8 mouse cellular contexts compared by ENCODE assay signal in the genomic region with DNA sequence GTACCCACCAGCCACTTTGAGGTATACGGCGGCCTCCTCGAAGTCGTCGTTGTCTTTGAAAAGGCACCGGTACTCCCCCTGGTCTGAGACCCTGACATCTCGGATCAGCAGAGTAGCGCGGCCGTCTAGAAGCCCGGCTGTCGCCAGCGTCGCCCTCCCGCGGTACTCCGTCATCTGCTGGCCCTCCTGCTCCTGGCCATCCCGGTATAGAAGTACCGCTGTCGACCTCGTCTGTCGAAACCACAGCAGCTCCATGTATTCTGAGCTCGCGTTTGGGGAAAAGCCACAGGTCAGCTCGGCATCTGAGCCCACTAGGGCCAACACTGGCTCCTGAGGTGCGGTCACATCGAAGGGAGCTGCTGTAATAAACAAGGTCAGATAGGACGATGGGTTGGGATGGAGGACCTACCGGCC. TPM values are rescaled to one million over a fixed set of nuclear protein-coding genes. Genes with fewer than 3 reads are reported as not detected.
DNase-seq lines count a peak whose midpoint lies in the region; ATAC-seq and TF ChIP-seq lines count a peak whose summit lies in the region.

No protein-coding gene starts in this region.

- WGBS in forebrain, embryonic 14.5 days = under 1% methylated on average over 29 of the region's 29 CpGs
- under 1% methylated on average over 29 of the region's 29 CpGs for WGBS in lung, adult 2 months
- WGBS in neural tube, embryonic 15.5 days = under 1% methylated on average over 29 of the region's 29 CpGs

- H3K9ac ChIP-seq in forebrain, embryonic 14.5 days (ENCODE audit: low read length) = peak overlapping the region; percentile 68
- peak overlapping the region; percentile 60 for H3K9ac ChIP-seq in neural tube, embryonic 15.5 days (replicated peaks)

- peak; percentile 11 to 17 for DNase-seq in thymus, adult 18-20 months
- DNase-seq in thymus, postnatal 0 days (ENCODE audit: low spot score) = no peak
- peak; percentile 49 for DNase-seq in cerebellum, adult 11 months
- peak; percentile 43 for DNase-seq in forebrain, embryonic 14.5 days (ENCODE audit: low spot score)
- DNase-seq in lung, adult 2 months = peak; percentile 41
- DNase-seq in ovary, adult 18-20 months (ENCODE audit: low spot score) = no peak

- no peak for TF ChIP-seq CTCF in lung, adult 2 months (IDR thresholded peaks at IDR 0.05; ENCODE audit: insufficient read depth, low read length)

- ATAC-seq in forebrain, embryonic 14.5 days = peak; percentile 54; the same call in 1 of the 2 replicates
- peak; percentile 42 for ATAC-seq in inflammation-experienced regulatory T-cells, adult 6 months
- ATAC-seq in neural tube, embryonic 15.5 days (ENCODE audit: low FRiP score) = peak; percentile 57; the same call in 1 of the 2 replicates

- H3K9me3 ChIP-seq in forebrain, embryonic 14.5 days (replicated peaks; ENCODE audit: control insufficient read depth, low read length) = no peaks in the 10 kb centered on the region
- no peaks in the 10 kb centered on the region for H3K9me3 ChIP-seq in neural tube, embryonic 15.5 days (replicated peaks)

- no peak overlapping the region for H3K27ac ChIP-seq in forebrain, embryonic 14.5 days (ENCODE audit: low read depth, low read length)
- H3K27ac ChIP-seq in neural tube, embryonic 15.5 days (replicated peaks) = no peak overlapping the region

- no peaks in the 10 kb centered on the region for H3K36me3 ChIP-seq in forebrain, embryonic 14.5 days (ENCODE audit: control insufficient read depth, insufficient read depth, low read length)
- H3K36me3 ChIP-seq in neural tube, embryonic 15.5 days = no peaks in the 10 kb centered on the region

- peaks cover 10% of the 10 kb centered on the region; the same call in 1 of the 2 replicates for H3K4me1 ChIP-seq in forebrain, embryonic 14.5 days (ENCODE audit: control insufficient read depth, insufficient read depth, low read length)
- peaks cover 3% of the 10 kb centered on the region; the same call in 1 of the 2 replicates for H3K4me1 ChIP-seq in lung, adult 2 months (ENCODE audit: control insufficient read depth, insufficient read depth, low read length)
- H3K4me1 ChIP-seq in neural tube, embryonic 15.5 days = peaks cover 18% of the 10 kb centered on the region

- peak overlapping the region; percentile 54 for H3K4me3 ChIP-seq in forebrain, embryonic 14.5 days (ENCODE audit: low read depth, low read length)
- peak overlapping the region; percentile 83 for H3K4me3 ChIP-seq in lung, adult 2 months (replicated peaks; ENCODE audit: extremely low read depth, low read depth, low read length)
- H3K4me3 ChIP-seq in neural tube, embryonic 15.5 days (replicated peaks) = peak overlapping the region; percentile 64

- H3K4me2 ChIP-seq in forebrain, embryonic 14.5 days (ENCODE audit: low read length) = peak overlapping the region; percentile 76
- H3K4me2 ChIP-seq in neural tube, embryonic 15.5 days = peak overlapping the region; percentile 83

- H3K27me3 ChIP-seq in forebrain, embryonic 14.5 days (replicated peaks; ENCODE audit: control insufficient read depth, insufficient read depth, low read length) = no peaks in the 10 kb centered on the region
- peaks cover 10% of the 10 kb centered on the region for H3K27me3 ChIP-seq in neural tube, embryonic 15.5 days (replicated peaks)

- TF ChIP-seq POLR2A in lung, adult 2 months (IDR thresholded peaks at IDR 0.05; ENCODE audit: borderline replicate concordance, extremely low read depth, low read depth, low read length) = no peak

RNA-seq across cellular contexts. Expression of gene Btn1a1, which starts 1.5 kb away (rescaled TPM):
- polyA plus RNA-seq in thymus, postnatal 0 days (2015; fragmentation: Nextera tagmentation; extraction: Ambion mirVana) = 0.17 and 0.27 TPM in 2 replicates
- 0.22 TPM in 1 of 2 replicates, not detected in the other for polyA plus RNA-seq in forebrain, embryonic 14.5 days (2014; fragmentation: Nextera tagmentation; extraction: Ambion mirVana)
- not detected for polyA plus RNA-seq in inflammation-experienced regulatory T-cells, adult 6 months (2017; shearing (Covaris generic))
- polyA plus RNA-seq in lung, adult 2 months (2012; rRNA removed) = not detected in 2 replicates
- polyA plus RNA-seq in neural tube, embryonic 15.5 days (2015; fragmentation: Nextera tagmentation; extraction: Ambion mirVana) = 0.15 TPM in 1 of 2 replicates, not detected in the other

RNA-seq across cellular contexts. Expression of gene Btn2a2, which starts 24.4 kb away (rescaled TPM):
- polyA plus RNA-seq in thymus, postnatal 0 days (2015; fragmentation: Nextera tagmentation; extraction: Ambion mirVana) = 0.65 and 0.85 TPM in 2 replicates
- polyA plus RNA-seq in forebrain, embryonic 14.5 days (2014; fragmentation: Nextera tagmentation; extraction: Ambion mirVana) = 0.10 TPM in 1 of 2 replicates, not detected in the other
- polyA plus RNA-seq in inflammation-experienced regulatory T-cells, adult 6 months (2017; shearing (Covaris generic)) = not detected
- not detected in 2 replicates for polyA plus RNA-seq in lung, adult 2 months (2012; rRNA removed)
- polyA plus RNA-seq in neural tube, embryonic 15.5 days (2015; fragmentation: Nextera tagmentation; extraction: Ambion mirVana) = 0.14 and 0.22 TPM in 2 replicates

RNA-seq across cellular contexts. Expression of gene Abt1, which starts 40.6 kb away (rescaled TPM):
- polyA plus RNA-seq in thymus, postnatal 0 days (2015; fragmentation: Nextera tagmentation; extraction: Ambion mirVana) = 13.8 and 15.1 TPM in 2 replicates
- 12.9 and 13.8 TPM in 2 replicates for polyA plus RNA-seq in forebrain, embryonic 14.5 days (2014; fragmentation: Nextera tagmentation; extraction: Ambion mirVana)
- polyA plus RNA-seq in inflammation-experienced regulatory T-cells, adult 6 months (2017; shearing (Covaris generic)) = 10 to 100 TPM; 11.3 to 13.4 (median 12.2) TPM
- polyA plus RNA-seq in lung, adult 2 months (2012; rRNA removed) = 2.7 and 3.3 TPM in 2 replicates
- 9.3 and 10.3 TPM in 2 replicates for polyA plus RNA-seq in neural tube, embryonic 15.5 days (2015; fragmentation: Nextera tagmentation; extraction: Ambion mirVana)

Comparison
In these comparisons a context has a peak if more than half of its experiments do, and no peak if none do; other contexts are left out.
1. DNase-seq: peak in thymus, adult 18-20 months (2 of 2), cerebellum, adult 11 months (single experiment), forebrain, embryonic 14.5 days (single experiment) and lung, adult 2 months (single experiment); none in thymus, postnatal 0 days (single experiment) and ovary, adult 18-20 months (single experiment).
2. Peak in every context shown above with its lines, with median percentiles within 50 percentile points of each other: ATAC-seq and H3K4me3 ChIP-seq.